Mouse (Mus musculus) liver, adult 2 months (tissue): ENCODE measurements around the gene Zfp740. TPM values are rescaled to one million over a fixed set of nuclear protein-coding genes. Genes with fewer than 3 reads are reported as not detected.

ENCODE experiments used
- DNase-seq: peaks from one replicate; pipeline ENCODE4 v3.0.0-alpha.2; 2011; ENCODE audit warnings: low read depth, low spot score; ENCODE audit errors: extremely low read depth
- H3K27ac ChIP-seq: fragments of 200-500 bp; replicated peaks from 2 replicates; pipeline ENCODE4 v1.5.1; 2012; ENCODE audit warnings: low read depth, mild to moderate bottlenecking, control low read depth, inconsistent platforms, low read length; ENCODE audit not compliant: insufficient read depth
- H3K27me3 ChIP-seq: fragments of 200-500 bp; 2 replicates; pipeline ENCODE4 v1.6.1; 2012; ENCODE audit warnings: mild to moderate bottlenecking, moderate library complexity, low read length, inconsistent platforms; ENCODE audit not compliant: control insufficient read depth, insufficient read depth
- H3K36me3 ChIP-seq: fragments of 200-500 bp; 2 replicates; pipeline ENCODE4 v1.6.1; 2012; ENCODE audit warnings: low read length, inconsistent platforms; ENCODE audit not compliant: control insufficient read depth, insufficient read depth
- H3K4me1 ChIP-seq: fragments of 200-500 bp; 2 replicates; pipeline ENCODE4 v1.6.1; 2011; ENCODE audit warnings: low read length; ENCODE audit not compliant: control insufficient read depth, insufficient read depth
- H3K4me3 ChIP-seq: fragments of 200-500 bp; 2 replicates; pipeline ENCODE4 v1.5.1; 2011; ENCODE audit warnings: low read depth, mild to moderate bottlenecking, control low read depth, low read length, moderate library complexity; ENCODE audit not compliant: insufficient read depth
- H3K79me2 ChIP-seq: fragments of 200-500 bp; 2 replicates; pipeline ENCODE4 v1.6.1; 2012; ENCODE audit warnings: inconsistent platforms, mild to moderate bottlenecking, low read length, moderate library complexity; ENCODE audit not compliant: control insufficient read depth, insufficient read depth
- H3K9ac ChIP-seq: fragments of 200-500 bp; 2 replicates; pipeline ENCODE4 v1.6.1; 2012; ENCODE audit warnings: low read depth, mild to moderate bottlenecking, control low read depth, inconsistent platforms, low read length
- CTCF ChIP-seq: fragments of 200-500 bp; IDR thresholded peaks from 2 replicates; pipeline ENCODE4 v1.5.1; 2011; ENCODE audit warnings: low read depth, low read length, control low read depth
- POLR2A ChIP-seq: fragments of 200-500 bp; IDR thresholded peaks from 2 replicates; pipeline ENCODE4 v1.6.1; 2011; ENCODE audit warnings: low read length, control low read depth; ENCODE audit not compliant: insufficient read depth; ENCODE audit errors: extremely low read depth
- WGBS: fragments of 180-500 bp; shearing (Covaris S2); methylation state at CpG from one replicate; pipeline ENCODE4 v1.1.7; 2018; 5-methylcytosine and 5-hydroxymethylcytosine counted together
- polyA plus RNA-seq: library from polyadenylated mRNA; depleted of rRNA; stranded (reverse); fragments of >200 nt; gene quantifications from 2 replicates; pipeline ENCODE4 v1.2.3, GENCODE M21; 2012
- total RNA-seq: library from RNA; depleted of rRNA; stranded (reverse); fragments of >200 nt; gene quantifications from 2 replicates; pipeline ENCODE4 v1.2.3, GENCODE M21; 2014

Gene Zfp740
- total and polyA plus RNA-seq, 2 experiments, result 9.4 to 15.6 TPM

GRCm38 (mm10) chr15:102249251-102249691, 46.2 kb downstream of the Zfp740 start:
- H3K27me3 ChIP-seq, result no peaks in the 10 kb centered on the region
- peak overlapping the region; percentile 5; the same call in 1 of the 2 replicates for H3K4me3 ChIP-seq
- no peak for DNase-seq
- 31% methylated on average over 13 of the region's 13 CpGs for WGBS
- no peaks in the 10 kb centered on the region for H3K79me2 ChIP-seq
- 0 out of 2 replicates have a peak overlapping the region, but pooled peaks have one; percentile 8 for H3K9ac ChIP-seq
- peaks cover 4% of the 10 kb centered on the region; the same call in 1 of the 2 replicates for H3K4me1 ChIP-seq
- TF ChIP-seq POLR2A (no peak), CTCF (no peak)
- H3K27ac ChIP-seq, result peak overlapping the region; percentile 35
- H3K36me3 ChIP-seq, result no peaks in the 10 kb centered on the region

GRCm38 (mm10) chr15:102249967-102250366, 46.9 kb downstream of the Zfp740 start:
- no peaks in the 10 kb centered on the region for H3K27me3 ChIP-seq
- 68% methylated on average over 9 of the region's 9 CpGs for WGBS

GRCm38 (mm10) chr15:102250521-102250920, 47.5 kb downstream of the Zfp740 start:
- WGBS, result 86% methylated on average over 5 of the region's 5 CpGs

More at GRCm38 (mm10) chr15:102249967-102250366, 46.9 kb downstream of the Zfp740 start:
- Histone ChIP-seq H3K9ac (no peak overlapping the region), H3K36me3 (no peaks in the 10 kb centered on the region), H3K27ac (0 out of 2 replicates have a peak overlapping the region, but pooled peaks have one; percentile 13), H3K4me1 (peaks cover 4% of the 10 kb centered on the region; the same call in 1 of the 2 replicates), H3K4me3 (no peak overlapping the region), H3K79me2 (no peaks in the 10 kb centered on the region)
- DNase-seq, result no peak
- TF ChIP-seq CTCF (no peak), POLR2A (no peak)

GRCm38 (mm10) chr15:102255547-102256255, 52.7 kb downstream of the Zfp740 start:
- H3K4me1 ChIP-seq, result no peaks in the 10 kb centered on the region
- no peaks in the 10 kb centered on the region for H3K36me3 ChIP-seq
- TF ChIP-seq CTCF, result no peak
- TF ChIP-seq POLR2A, result no peak
- no peaks in the 10 kb centered on the region for H3K79me2 ChIP-seq
- 60% methylated on average over 14 of the region's 14 CpGs for WGBS
- H3K4me3 ChIP-seq, result no peak overlapping the region
- no peak for DNase-seq
- 0 out of 2 replicates have a peak, but pooled peaks cover 3% of the 10 kb centered on the region for H3K27me3 ChIP-seq
- no peak overlapping the region for H3K27ac ChIP-seq
- no peak overlapping the region for H3K9ac ChIP-seq

More at GRCm38 (mm10) chr15:102250521-102250920, 47.5 kb downstream of the Zfp740 start:
- Histone ChIP-seq H3K9ac (no peak overlapping the region), H3K36me3 (no peaks in the 10 kb centered on the region), H3K4me3 (no peak overlapping the region), H3K27ac (no peak overlapping the region), H3K27me3 (no peaks in the 10 kb centered on the region), H3K4me1 (peaks cover 2% of the 10 kb centered on the region; the same call in 1 of the 2 replicates), H3K79me2 (no peaks in the 10 kb centered on the region)
- DNase-seq, result no peak
- TF ChIP-seq POLR2A (no peak), CTCF (no peak)

GRCm38 (mm10) chr15:102256431-102257201, 53.6 kb downstream of the Zfp740 start:
- no peak for TF ChIP-seq POLR2A
- no peak for TF ChIP-seq CTCF
- 0 out of 2 replicates have a peak overlapping the region, but pooled peaks have one; percentile 12 for H3K27ac ChIP-seq
- H3K27me3 ChIP-seq, result 0 out of 2 replicates have a peak, but pooled peaks cover 3% of the 10 kb centered on the region
- no peaks in the 10 kb centered on the region for H3K4me1 ChIP-seq
- H3K4me3 ChIP-seq, result peak overlapping the region; percentile 69
- no peaks in the 10 kb centered on the region for H3K36me3 ChIP-seq
- peak overlapping the region; percentile 81 for H3K9ac ChIP-seq
- WGBS, result 19% methylated on average over 22 of the region's 22 CpGs
- DNase-seq, result no peak
- H3K79me2 ChIP-seq, result no peaks in the 10 kb centered on the region
